Mouse (Mus musculus) ovary, adult 2 months (tissue): Measurements from ENCODE around the gene Haus4. TPM values are rescaled to one million over a fixed set of nuclear protein-coding genes. Genes with fewer than 3 reads are reported as not detected.

Experiments
- polyA plus RNA-seq: library from polyadenylated mRNA; depleted of rRNA; stranded (reverse); fragments of >200 nt; gene quantifications from 2 replicates; pipeline ENCODE4 v1.2.3, GENCODE M21; 2012; rRNA removed

Gene Haus4
- polyA plus RNA-seq, result 18.1 and 26.5 TPM in 2 replicates

DNA sequence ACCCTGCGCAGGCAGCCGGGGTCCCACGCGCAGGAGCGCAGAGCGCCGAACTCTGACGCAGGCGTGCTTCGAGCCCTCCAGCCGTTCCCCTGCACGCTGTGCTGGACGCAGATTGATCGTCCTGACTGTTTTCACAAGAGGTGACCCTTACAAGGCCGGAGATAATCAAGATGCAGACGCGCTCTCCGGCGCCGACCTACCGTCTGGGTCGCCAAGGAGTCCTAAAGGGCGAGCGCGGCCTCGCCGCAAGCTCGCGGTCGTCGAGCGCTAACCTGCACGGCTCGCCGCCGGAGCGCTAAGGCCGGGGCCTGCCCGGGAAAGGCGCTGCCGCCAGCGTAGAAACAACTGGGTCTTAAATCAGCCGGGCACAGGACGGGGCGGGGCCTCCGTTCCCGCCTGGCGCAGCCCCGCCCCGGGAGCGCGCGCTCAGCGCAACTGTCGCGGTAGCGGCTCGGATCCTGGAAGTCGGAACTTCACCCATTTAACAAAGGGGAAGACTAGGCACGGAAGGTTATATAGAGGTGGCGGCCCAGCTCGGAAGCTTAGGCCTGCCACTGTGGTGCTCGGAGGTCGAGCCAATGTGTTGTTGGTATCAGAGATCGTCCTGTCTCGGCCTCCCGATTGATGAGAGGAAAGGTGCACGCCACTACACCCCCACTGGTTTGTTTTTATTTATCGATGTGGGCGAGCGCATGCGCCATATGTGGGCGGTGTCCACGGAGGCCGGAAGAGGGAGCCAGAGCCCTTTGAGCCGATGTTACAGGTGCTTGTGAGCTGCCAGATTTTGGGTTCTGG lies at the start of gene Haus4:
TSS of gene Haus4 (minus strand) at position 642 of the 795 bp plus-strand sequence.

DNA sequence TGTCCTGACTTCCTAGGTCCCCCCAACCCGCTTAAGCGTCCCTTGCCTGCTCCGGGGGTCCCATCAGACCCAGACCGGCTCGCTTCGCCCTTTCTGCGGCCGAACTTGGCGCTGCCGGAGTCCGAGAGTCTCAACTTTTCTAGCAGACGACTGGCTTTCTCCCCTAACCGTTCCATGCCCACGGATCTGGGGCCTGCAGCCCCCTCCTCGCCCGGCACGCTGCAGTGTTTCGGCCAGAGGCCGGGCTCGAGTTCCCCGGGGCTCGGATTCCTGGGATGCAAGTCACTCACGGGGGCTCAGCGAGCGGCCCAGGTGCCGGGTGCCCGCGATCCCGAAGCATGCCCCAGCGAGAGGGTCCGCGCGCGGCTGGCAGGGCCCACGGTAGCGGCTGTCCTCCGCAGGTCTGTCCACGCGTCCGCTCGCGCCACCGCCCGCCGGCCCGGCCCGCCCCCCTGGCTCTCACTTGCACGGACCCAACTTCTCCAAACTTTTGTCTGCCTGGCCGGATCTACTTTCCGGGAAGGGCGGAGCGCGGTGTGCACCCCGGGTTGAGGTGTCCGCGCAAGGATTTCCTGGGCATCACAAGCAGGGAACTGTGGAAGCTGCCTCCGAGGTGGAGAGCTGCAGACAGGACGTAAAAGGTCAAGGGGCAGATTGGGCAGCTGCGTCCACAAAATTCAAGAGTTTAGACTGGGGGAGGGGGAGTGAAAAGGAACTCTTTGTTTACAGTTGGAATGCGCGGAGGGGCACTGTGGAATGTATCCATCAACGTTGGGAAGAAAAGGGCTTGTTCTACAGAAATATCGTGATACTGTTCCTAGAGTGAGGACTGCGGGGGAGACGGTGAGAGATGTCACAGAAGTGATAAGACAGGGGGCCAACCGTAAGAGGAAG lies 22.9 kb upstream of the Haus4 start, which contains the start of gene Ajuba:
TSS of gene Ajuba (minus strand) at position 470 of the 894 bp plus-strand sequence.

Other genes starting within 250 kb of the Haus4 start
- 241 and 250 TPM in 2 replicates for gene Oxa1l, start 193.8 kb downstream of the Haus4 start, polyA plus RNA-seq
- 29.5 and 33.5 TPM in 2 replicates for gene Slc7a7, start 136.8 kb downstream of the Haus4 start, polyA plus RNA-seq
- 312 and 887 TPM in 2 replicates for gene Mrpl52, start 127.7 kb downstream of the Haus4 start, polyA plus RNA-seq
- 466 and 518 TPM in 2 replicates for gene Mmp14, start 123.0 kb downstream of the Haus4 start, polyA plus RNA-seq
- 183 and 195 TPM in 2 replicates for gene Lrp10, start 90.5 kb downstream of the Haus4 start, polyA plus RNA-seq
- gene Rem2, start 78.5 kb downstream of the Haus4 start, polyA plus RNA-seq, result 5.3 and 7.4 TPM in 2 replicates
- 26.2 and 38.4 TPM in 2 replicates for gene Prmt5, start 37.1 kb downstream of the Haus4 start, polyA plus RNA-seq
- 36.7 and 50.0 TPM in 2 replicates for gene Ajuba, start 22.9 kb upstream of the Haus4 start, polyA plus RNA-seq
- gene 4931414P19Rik, start 51.4 kb upstream of the Haus4 start, polyA plus RNA-seq, result 6.8 and 9.0 TPM in 2 replicates
- gene Psmb5, start 63.4 kb upstream of the Haus4 start, polyA plus RNA-seq, result 210 and 317 TPM in 2 replicates
- 0.20 and 0.33 TPM in 2 replicates for gene Psmb11, start 66.8 kb upstream of the Haus4 start, polyA plus RNA-seq
- not detected in 2 replicates for gene Gm17606, start 86.3 kb upstream of the Haus4 start, polyA plus RNA-seq
- gene Cdh24, start 86.7 kb upstream of the Haus4 start, polyA plus RNA-seq, result 16.8 and 16.9 TPM in 2 replicates
- 72.7 and 96.5 TPM in 2 replicates for gene 1700123O20Rik, start 131.6 kb upstream of the Haus4 start, polyA plus RNA-seq
- gene Acin1, start 132.3 kb upstream of the Haus4 start, polyA plus RNA-seq, result 165 and 172 TPM in 2 replicates
- gene Gm29776, start 144.2 kb upstream of the Haus4 start, polyA plus RNA-seq, result 0.26 and 0.71 TPM in 2 replicates
- 2.2 and 2.5 TPM in 2 replicates for gene Cebpe, start 157.6 kb upstream of the Haus4 start, polyA plus RNA-seq
- gene Slc7a8, start 227.3 kb upstream of the Haus4 start, polyA plus RNA-seq, result 70.9 and 104 TPM in 2 replicates